Mouse (Mus musculus) erythroid progenitor cell, adult 5-6 weeks (primary cell): Measurements from ENCODE around the gene Timd2. TPM values are rescaled to one million over a fixed set of nuclear protein-coding genes. Genes with fewer than 3 reads are reported as not detected.
"Not testable (repeated sequence)": the region's sequence is repeated elsewhere in the genome, so short reads cannot be mapped to it uniquely, and the experiment has no call there.

ENCODE experiments used
- ATAC-seq: replicated peaks from 2 replicates; pipeline ENCODE4 v1.8.0; 2016; ENCODE audit warnings: moderate number of reproducible peaks, mild to moderate bottlenecking, moderate TSS enrichment, inconsistent platforms; ENCODE audit not compliant: poor library complexity, low FRiP score, severe bottlenecking
- total RNA-seq, 2 experiments: library from RNA; stranded (forward) in 1 of 2; stranded (reverse) in 1 of 2; fragments of 150-400 nt in 1 of 2; fragments of 186-747, 209-891 nt in 1 of 2; gene quantifications; 2 replicates each; pipeline versions ENCODE4 v1.2.3 to v1.2.4; 2015 to 2017; ENCODE audit warnings: low replicate concordance in 2 of 2

Timd2 gene
- total RNA-seq, 2 experiments from 2014 or later, result not detected

DNA sequence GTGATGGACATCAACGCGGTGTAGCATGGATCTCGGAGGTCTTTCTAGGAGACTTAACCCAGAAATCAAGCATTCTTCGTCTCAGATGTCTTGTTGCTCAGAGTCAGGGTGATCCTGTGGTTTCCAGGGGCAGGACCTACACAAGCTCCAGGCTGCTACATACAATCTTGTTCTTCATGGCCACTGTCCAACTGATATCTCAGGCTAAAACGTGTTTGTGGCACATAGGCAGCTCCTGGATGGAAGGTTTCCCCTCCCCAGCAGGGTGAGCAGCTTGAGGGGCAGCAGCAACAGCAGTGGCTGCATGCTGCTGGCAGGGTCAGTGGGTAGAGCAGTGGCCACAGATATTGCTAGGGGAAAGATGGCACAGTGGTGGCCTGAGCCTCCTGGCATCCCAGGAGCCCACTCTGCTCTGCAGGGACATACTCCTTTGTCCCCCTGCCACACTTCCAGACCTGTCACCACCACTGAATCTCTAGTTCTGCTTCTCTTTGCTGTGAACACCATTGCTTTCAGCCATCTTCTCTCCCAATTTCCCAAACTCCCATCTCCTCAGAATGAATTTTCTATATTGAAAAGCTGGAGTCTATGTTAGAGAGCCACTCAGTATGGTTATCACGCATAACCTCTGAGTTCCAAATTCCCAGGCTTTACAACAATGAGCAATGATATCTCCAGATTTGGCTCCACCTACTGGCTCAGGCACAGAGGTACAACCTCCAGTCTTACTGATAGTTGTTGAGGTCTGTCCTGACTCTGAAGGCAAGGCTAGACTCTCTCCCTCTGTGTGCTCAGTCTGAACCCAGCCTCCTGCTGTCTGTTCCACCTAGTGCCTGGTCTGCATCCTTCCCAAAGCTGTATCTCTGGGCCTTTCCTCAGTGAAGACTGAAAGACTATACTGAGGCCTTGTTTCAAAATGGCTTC lies 41.0 kb downstream of the Timd2 start:
- ATAC-seq, result peak; percentile 54; the same call in 1 of the 2 replicates

DNA sequence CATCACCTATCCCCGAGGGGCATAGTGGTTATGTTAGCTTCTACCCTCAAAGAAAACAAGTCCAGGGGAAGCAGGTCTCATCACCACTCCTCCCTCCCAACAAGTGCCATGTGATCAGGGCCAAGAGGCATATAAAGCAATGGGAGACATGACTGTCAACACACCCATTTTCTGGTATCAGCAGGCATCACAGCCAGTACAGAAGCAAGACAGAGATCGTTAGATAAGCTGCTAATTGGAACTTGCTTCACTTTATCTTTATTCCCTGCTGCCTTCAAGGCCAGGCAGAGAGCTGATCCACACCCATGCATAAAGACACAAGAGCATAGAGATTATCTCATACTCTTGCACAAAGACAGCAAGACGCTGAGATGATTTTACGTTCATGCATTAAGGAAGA lies 43.6 kb downstream of the Timd2 start:
- ATAC-seq, result no peak

DNA sequence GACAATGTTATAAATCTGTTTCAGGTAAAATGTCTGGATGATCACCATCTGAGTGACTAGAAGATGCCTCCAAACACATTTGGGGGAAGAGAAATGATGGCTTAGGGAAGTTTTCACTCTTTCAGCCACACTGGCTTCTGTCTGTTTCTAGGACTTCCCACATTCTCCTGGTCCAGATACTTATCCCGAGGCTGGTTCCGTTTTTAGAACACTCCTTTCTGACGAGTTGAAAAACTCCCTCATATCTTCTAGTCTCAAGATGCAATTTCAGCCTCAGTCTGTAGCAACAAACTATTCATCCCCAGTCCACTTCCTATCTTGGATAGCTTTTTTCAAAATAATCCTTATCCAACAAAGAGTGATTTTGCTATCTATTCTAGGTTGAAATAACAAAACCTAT lies 54.4 kb downstream of the Timd2 start:
- no peak for ATAC-seq

DNA sequence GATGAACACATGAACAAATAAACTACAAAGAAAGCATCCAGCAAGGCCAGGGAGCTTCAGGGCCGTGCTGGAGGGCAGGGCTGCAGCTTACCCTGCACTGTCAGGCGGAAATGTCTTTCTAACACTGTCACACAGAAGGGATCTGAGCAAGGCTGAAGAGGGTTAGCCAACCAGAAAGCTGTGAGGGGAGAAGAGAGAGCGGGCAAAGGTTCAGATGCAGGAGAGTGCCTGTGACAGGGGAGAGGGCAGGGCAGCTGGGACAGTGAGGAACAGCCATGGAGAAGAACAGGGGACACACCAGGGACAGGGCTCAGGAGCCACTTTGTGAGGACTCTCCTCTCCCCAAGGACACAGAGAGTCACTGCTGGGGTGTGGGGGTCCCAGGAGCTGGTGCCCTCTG lies 57.2 kb downstream of the Timd2 start:
- 0 out of 2 replicates have a peak, but pooled peaks have one; percentile 30 for ATAC-seq

DNA sequence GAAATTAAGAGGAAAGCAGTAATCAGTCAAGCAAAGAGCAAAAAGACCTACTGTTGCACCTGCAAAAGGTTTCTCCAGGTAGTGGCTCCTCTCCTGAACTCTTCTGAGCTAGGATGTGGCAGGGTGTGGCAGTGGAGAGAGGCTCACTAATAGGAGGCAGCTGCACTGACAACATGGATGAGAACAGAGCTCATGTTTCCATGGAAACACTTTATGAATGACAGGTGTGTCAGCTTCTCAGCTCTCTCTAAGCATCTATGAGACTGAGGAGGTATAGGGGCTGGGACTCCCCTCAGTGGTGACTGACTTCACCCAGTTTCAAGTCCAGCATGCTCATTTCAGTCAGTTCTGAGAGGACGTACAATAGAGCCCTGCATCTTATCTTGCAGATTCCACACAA lies 62.0 kb downstream of the Timd2 start:
- ATAC-seq, result no peak

DNA sequence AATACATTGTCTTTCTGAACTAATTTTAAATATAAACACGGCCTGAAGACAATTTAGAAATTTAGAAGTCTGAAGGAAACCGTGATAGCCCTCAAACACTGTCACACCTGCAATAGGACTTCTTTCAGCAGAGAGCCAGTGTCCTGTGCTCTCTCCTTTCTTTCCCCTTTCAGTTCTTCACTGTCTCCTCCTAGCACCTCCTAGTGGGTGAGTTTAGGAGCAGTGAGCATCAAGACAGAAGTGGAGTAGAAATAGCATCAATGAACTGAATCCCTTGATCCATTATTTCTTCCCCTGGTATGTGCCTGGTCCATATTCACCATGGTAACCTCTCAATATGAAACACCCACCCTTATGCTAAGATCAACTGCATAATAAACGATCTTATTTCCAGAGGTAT lies 70.3 kb downstream of the Timd2 start:
- ATAC-seq, result no peak

DNA sequence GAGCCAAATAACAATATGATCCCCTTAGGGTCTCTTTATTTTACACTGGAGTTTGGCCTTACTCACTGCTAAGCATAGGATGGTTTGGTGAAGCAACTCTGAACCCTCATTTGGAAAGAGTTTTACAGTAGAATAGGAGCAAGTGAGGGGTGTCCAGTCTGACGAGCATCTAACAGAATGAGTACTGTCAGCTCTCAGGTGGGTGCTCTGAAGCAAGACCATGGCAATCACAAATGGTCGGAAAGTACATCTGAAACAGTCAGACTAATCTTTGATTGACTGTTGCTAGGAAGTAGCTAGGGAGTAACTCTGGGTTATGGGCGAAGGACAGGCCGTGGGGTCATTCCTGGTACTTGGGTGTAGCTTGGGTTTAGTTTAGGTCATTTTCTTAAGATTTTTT lies 71.3 kb downstream of the Timd2 start:
- ATAC-seq, result not testable (repeated sequence)

DNA sequence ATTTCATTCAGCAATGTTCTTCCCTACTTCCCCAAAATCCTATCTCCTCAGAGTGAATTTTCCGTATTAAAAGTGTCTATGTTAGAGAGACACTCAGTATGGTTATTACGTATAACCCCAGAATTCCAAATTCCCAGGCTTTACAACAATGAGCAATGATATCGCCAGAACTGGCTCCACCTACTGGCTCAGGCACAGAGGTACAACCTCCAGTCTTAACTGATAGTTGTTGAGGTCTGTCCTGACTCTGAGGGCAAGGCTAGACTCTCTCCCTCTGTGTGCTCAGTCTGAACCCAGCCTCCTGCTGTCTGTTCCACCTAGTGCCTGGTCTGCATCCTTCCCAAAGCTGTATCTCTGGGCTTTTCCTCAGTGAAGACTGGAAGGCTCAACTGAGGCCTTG lies 75.2 kb downstream of the Timd2 start:
- no peak for ATAC-seq

DNA sequence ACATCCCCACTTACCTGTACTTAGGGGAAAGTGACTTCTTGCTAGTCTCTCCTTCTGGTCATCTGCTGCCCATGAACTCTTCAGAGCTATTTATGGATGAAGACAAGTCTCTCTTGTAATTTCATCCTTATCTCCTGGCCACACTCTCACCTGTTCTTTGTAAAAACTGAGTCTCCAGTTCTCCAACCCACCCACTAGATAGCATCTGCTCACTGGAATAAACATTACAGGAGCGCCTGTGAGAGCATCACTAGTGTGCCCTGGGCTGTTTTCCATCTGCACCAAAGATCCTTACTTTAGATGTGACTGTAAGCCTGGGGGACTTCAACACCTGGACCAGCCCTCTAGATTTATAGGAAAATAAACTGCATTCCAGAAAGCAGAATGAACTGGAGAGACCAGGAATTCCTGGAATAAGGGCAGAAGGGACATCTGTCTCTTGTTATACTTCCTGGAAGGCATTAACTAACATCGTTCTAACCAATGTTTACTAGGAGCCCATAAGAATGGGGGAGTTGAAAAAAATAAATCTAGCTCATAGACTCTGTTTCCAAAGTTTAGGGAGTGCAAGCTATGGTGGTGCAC lies 77.6 kb downstream of the Timd2 start, which contains the start of gene Dppa1:
Gene Dppa1, minus strand, starts transcription at position 51 of the 585 bp plus-strand sequence.
- no peak for ATAC-seq

DNA sequence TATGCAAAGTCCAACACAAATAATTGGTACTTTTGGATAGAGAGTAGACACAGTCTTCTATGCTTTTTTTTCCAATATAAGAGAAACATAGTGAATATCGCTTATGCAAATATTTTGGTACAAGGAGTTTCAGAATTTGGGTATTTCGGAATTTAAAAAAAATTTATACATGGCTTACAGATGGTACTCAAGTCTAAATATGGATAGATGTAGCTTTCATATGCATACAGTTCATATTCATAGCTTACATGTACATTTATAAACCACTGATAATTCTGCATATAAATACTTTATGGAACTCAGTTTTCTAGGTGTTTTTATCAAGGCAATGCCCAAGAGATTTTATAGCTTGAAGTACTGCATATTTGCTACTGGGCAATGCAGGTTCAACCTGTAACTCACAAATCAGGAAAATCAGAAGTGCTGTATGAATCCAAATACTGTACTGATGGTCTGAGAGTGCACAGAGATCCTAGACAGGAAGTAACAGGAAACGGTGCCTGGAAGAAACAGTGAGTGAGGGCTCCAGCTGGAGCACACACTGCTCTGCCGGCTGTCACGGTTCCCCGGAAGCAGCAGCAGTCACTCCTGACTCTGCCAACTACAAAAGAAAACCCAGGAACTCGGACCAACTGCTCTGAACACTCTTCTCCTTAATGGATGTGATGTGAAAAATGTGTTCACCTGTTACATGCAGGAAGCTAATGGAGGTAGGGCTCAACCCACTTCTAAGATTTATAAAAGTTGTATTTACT lies 86.3 kb downstream of the Timd2 start:
- no peak for ATAC-seq

DNA sequence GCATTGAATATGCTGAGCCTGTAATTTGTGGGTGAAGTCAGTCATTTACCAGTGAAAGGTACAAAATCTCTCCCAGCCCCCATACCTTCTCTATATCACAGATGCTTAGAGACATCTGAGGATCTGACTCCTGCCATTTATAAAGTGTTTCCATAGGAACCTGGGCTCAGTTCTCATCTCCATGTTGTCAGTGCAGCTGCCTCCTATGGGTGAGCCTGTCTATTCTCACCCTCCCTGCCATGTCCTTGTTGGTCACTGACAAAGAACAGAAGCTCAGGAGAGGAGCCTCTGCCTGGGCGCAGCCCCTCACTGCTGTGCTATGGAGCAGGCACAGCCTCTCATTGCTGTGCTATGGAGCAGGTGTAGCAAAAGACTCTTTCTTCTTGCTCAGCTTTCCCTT lies 86.9 kb downstream of the Timd2 start:
- no peak for ATAC-seq

Other genes starting within 250 kb of the Timd2 start
- not detected in 2 replicates for gene Gm12169, start 182.8 kb downstream of the Timd2 start, total RNA-seq (2015; ENCODE audit: low replicate concordance)
- gene Gm12169, start 182.8 kb downstream of the Timd2 start, total RNA-seq (2017; ENCODE audit: low replicate concordance), result not detected in 2 replicates
- gene BC053393, start 135.5 kb downstream of the Timd2 start, total RNA-seq (2015; ENCODE audit: low replicate concordance), result not detected in 2 replicates
- gene BC053393, start 135.5 kb downstream of the Timd2 start, total RNA-seq (2017; ENCODE audit: low replicate concordance), result not detected in 2 replicates
- not detected in 2 replicates for gene Dppa1, start 77.8 kb downstream of the Timd2 start, total RNA-seq (2015; ENCODE audit: low replicate concordance)
- gene Dppa1, start 77.8 kb downstream of the Timd2 start, total RNA-seq (2017; ENCODE audit: low replicate concordance), result not detected in 2 replicates
- gene Havcr1, start 28.0 kb upstream of the Timd2 start, total RNA-seq (2015; ENCODE audit: low replicate concordance), result not detected in 2 replicates
- gene Havcr1, start 28.0 kb upstream of the Timd2 start, total RNA-seq (2017; ENCODE audit: low replicate concordance), result not detected in 2 replicates
- gene Timd4, start 103.7 kb upstream of the Timd2 start, total RNA-seq (2015; ENCODE audit: low replicate concordance), result 2.9 and 3.8 TPM in 2 replicates
- gene Timd4, start 103.7 kb upstream of the Timd2 start, total RNA-seq (2017; ENCODE audit: low replicate concordance), result 3.9 and 5.6 TPM in 2 replicates